Mouse (Mus musculus): Measurements from ENCODE around the gene Mff. TPM values are rescaled to one million over a fixed set of nuclear protein-coding genes. Genes with fewer than 3 reads are reported as not detected.

Gene Mff
- polyA plus RNA-seq, 1 experiment from 2014 or later, result 136 TPM

DNA sequence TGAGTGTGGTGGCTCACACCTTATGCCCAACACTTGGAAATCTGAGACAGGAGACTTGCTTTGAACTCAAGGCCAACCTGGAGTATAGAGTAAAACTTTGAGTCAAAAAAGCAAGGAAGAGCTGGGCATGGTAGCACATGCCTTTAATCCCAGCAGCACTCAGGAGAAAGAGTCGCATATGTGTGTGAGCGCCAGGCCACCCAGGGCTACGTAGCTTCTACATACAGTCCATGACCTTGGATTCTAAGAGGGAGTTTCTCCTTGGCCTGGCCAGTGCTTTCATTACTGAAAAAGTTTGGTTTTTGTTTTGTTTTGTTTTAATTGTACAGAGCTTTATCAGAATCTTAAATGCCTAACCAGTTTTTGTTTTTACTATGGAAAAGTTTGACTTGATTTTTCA, 19.3 kb downstream of the Mff start:
- Histone ChIP-seq H3K9me3 (ENCODE audit: control insufficient read depth) (no peaks in the 10 kb centered on the region), H3K4me1 (replicated peaks; ENCODE audit: control insufficient read depth, insufficient read depth, low read length) (no peaks in the 10 kb centered on the region), H3K9ac (ENCODE audit: low read depth, low read length) (no peak overlapping the region), H3K4me3 (ENCODE audit: low read depth, low read length) (no peak overlapping the region), H3K36me3 (ENCODE audit: control insufficient read depth, insufficient read depth) (peaks cover 21% of the 10 kb centered on the region), H3K27me3 (replicated peaks; ENCODE audit: control insufficient read depth, insufficient read depth, low read length) (no peaks in the 10 kb centered on the region), H3K4me2 (replicated peaks; ENCODE audit: low read depth) (no peak overlapping the region), H3K27ac (ENCODE audit: low read depth, low read length) (no peak overlapping the region)
- no peak for TF ChIP-seq CTCF (IDR thresholded peaks at IDR 0.05; ENCODE audit: low read depth)
- WGBS, result 88% methylated on average over 3 of the region's 3 CpGs
- no peak for ATAC-seq

DNA sequence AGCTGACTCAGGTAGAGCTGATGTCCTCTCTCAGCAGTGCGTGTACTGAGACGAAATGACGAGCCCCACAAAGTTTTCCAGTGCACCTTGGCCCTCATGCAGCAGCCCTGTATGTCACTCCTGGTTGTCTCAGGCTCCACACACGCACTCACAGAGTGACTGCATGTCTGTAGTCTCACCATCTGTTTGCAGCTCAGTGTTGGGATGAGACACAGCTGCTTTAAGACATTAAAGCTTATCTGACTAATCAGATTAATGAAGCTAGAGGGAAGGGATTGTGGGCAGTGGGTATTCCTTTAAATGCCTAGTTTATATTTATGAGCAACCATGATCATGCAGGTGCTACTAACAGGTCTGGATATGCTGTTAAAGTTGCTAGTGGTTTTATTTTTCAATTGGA, 21.7 kb downstream of the Mff start:
- 90% methylated on average over 4 of the region's 4 CpGs for WGBS
- Histone ChIP-seq H3K9me3 (ENCODE audit: control insufficient read depth) (no peaks in the 10 kb centered on the region), H3K4me1 (replicated peaks; ENCODE audit: control insufficient read depth, insufficient read depth, low read length) (no peaks in the 10 kb centered on the region), H3K27me3 (replicated peaks; ENCODE audit: control insufficient read depth, insufficient read depth, low read length) (no peaks in the 10 kb centered on the region), H3K4me3 (ENCODE audit: low read depth, low read length) (no peak overlapping the region), H3K9ac (ENCODE audit: low read depth, low read length) (no peak overlapping the region), H3K36me3 (ENCODE audit: control insufficient read depth, insufficient read depth) (peaks cover 34% of the 10 kb centered on the region), H3K4me2 (replicated peaks; ENCODE audit: low read depth) (no peak overlapping the region), H3K27ac (ENCODE audit: low read depth, low read length) (no peak overlapping the region)
- no peak for TF ChIP-seq CTCF (IDR thresholded peaks at IDR 0.05; ENCODE audit: low read depth)
- ATAC-seq, result no peak

GRCm38 (mm10) chr1:82747714-82748452, 23.2 kb downstream of the Mff start:
- Histone ChIP-seq H3K27ac (ENCODE audit: low read depth, low read length) (no peak overlapping the region), H3K27me3 (replicated peaks; ENCODE audit: control insufficient read depth, insufficient read depth, low read length) (no peaks in the 10 kb centered on the region), H3K9ac (ENCODE audit: low read depth, low read length) (no peak overlapping the region), H3K9me3 (ENCODE audit: control insufficient read depth) (no peaks in the 10 kb centered on the region), H3K4me3 (ENCODE audit: low read depth, low read length) (no peak overlapping the region), H3K4me2 (replicated peaks; ENCODE audit: low read depth) (no peak overlapping the region), H3K36me3 (ENCODE audit: control insufficient read depth, insufficient read depth) (peaks cover 33% of the 10 kb centered on the region), H3K4me1 (replicated peaks; ENCODE audit: control insufficient read depth, insufficient read depth, low read length) (no peaks in the 10 kb centered on the region)
- no peak for TF ChIP-seq CTCF (IDR thresholded peaks at IDR 0.05; ENCODE audit: low read depth)
- 77% methylated on average over 2 of the region's 2 CpGs for WGBS
- no peak for ATAC-seq

- Histone ChIP-seq H3K9ac (ENCODE audit: low read depth, low read length) (no peak overlapping the region), H3K4me3 (ENCODE audit: low read depth, low read length) (no peak overlapping the region), H3K4me2 (replicated peaks; ENCODE audit: low read depth) (no peak overlapping the region), H3K27ac (ENCODE audit: low read depth, low read length) (no peak overlapping the region), H3K27me3 (replicated peaks; ENCODE audit: control insufficient read depth, insufficient read depth, low read length) (no peaks in the 10 kb centered on the region), H3K36me3 (ENCODE audit: control insufficient read depth, insufficient read depth) (peaks cover 56% of the 10 kb centered on the region), H3K9me3 (ENCODE audit: control insufficient read depth) (no peaks in the 10 kb centered on the region), H3K4me1 (replicated peaks; ENCODE audit: control insufficient read depth, insufficient read depth, low read length) (no peaks in the 10 kb centered on the region; the same call in none of the 2 replicates)
- peak; percentile 62 for TF ChIP-seq CTCF (IDR thresholded peaks at IDR 0.05; ENCODE audit: low read depth)
- 68% methylated on average over 1 of the region's 1 CpGs for WGBS
- ATAC-seq, result no peak
Observed at GRCm38 (mm10) chr1:82759520-82759919, 34.8 kb downstream of the Mff start.

GRCm38 (mm10) chr1:82761454-82762169, 36.9 kb downstream of the Mff start:
- no peaks in the 10 kb centered on the region; the same call in none of the 2 replicates for H3K4me1 ChIP-seq (replicated peaks; ENCODE audit: control insufficient read depth, insufficient read depth, low read length)
- peak overlapping the region; percentile 9; the same call in 1 of the 2 replicates for H3K4me2 ChIP-seq (replicated peaks; ENCODE audit: low read depth)
- no peak overlapping the region for H3K9ac ChIP-seq (ENCODE audit: low read depth, low read length)
- WGBS, result 62% methylated on average over 8 of the region's 8 CpGs
- no peaks in the 10 kb centered on the region for H3K27me3 ChIP-seq (replicated peaks; ENCODE audit: control insufficient read depth, insufficient read depth, low read length)
- TF ChIP-seq CTCF (IDR thresholded peaks at IDR 0.05; ENCODE audit: low read depth), result no peak
- ATAC-seq, result peak; percentile 29
- peaks cover 41% of the 10 kb centered on the region for H3K36me3 ChIP-seq (ENCODE audit: control insufficient read depth, insufficient read depth)
- H3K9me3 ChIP-seq (ENCODE audit: control insufficient read depth), result no peaks in the 10 kb centered on the region
- no peak overlapping the region for H3K4me3 ChIP-seq (ENCODE audit: low read depth, low read length)
- H3K27ac ChIP-seq (ENCODE audit: low read depth, low read length), result peak overlapping the region; percentile 28; the same call in 1 of the 2 replicates

DNA sequence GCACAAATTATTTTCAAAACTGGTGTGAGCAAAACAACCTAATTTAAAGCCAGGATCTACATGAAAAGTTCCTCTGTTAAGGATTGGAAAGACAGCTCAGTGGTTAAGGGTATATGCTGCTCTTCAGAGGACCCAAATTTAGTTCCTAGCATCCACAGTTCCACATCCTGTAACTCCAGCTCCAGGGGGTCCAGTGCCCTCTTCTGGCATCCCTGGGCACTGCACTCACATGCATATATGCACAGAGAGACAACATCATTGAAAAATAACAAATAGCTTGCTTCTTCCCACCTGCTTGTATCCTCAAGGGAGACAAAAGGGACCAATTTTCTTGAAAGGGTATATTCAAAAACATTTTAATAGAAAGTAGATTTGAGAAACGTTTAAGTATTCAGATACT, 37.6 kb downstream of the Mff start:
- Histone ChIP-seq H3K4me2 (replicated peaks; ENCODE audit: low read depth) (no peak overlapping the region; the same call in 1 of the 2 replicates), H3K27me3 (replicated peaks; ENCODE audit: control insufficient read depth, insufficient read depth, low read length) (no peaks in the 10 kb centered on the region), H3K9ac (ENCODE audit: low read depth, low read length) (no peak overlapping the region), H3K4me3 (ENCODE audit: low read depth, low read length) (no peak overlapping the region), H3K9me3 (ENCODE audit: control insufficient read depth) (no peaks in the 10 kb centered on the region), H3K27ac (ENCODE audit: low read depth, low read length) (no peak overlapping the region), H3K36me3 (ENCODE audit: control insufficient read depth, insufficient read depth) (peaks cover 36% of the 10 kb centered on the region), H3K4me1 (replicated peaks; ENCODE audit: control insufficient read depth, insufficient read depth, low read length) (no peaks in the 10 kb centered on the region; the same call in none of the 2 replicates)
- ATAC-seq, result no peak
- WGBS, result 79% methylated on average over 1 of the region's 1 CpGs
- peak; percentile 58 for TF ChIP-seq CTCF (IDR thresholded peaks at IDR 0.05; ENCODE audit: low read depth)
